Mouse (Mus musculus): Measurements from ENCODE around the gene Zfp444. TPM values are rescaled to one million over a fixed set of nuclear protein-coding genes. Genes with fewer than 3 reads are reported as not detected.

Zfp444 gene
- 35.4 and 44.9 TPM in 2 replicates for polyA plus RNA-seq (2021; fragmentation: Nextera tagmentation)
- long read RNA-seq, experiment 1, transcript Zfp444-203 (5 exons, 1,648 nt): minor isoform, 12 of 69 reads
- long read RNA-seq, experiment 1, transcript Zfp444-201 (4 exons, 2,467 nt): major isoform, 34 of 69 reads
- long read RNA-seq, experiment 1, partial matches to known transcripts: 9 of 69 reads
- long read RNA-seq, experiment 1, other reads (novel, unspliced or antisense): 14 of 69 reads
- long read RNA-seq, experiment 2, transcript Zfp444-201 (4 exons, 2,467 nt): major isoform, 114 of 225 reads
- long read RNA-seq, experiment 2, transcript Zfp444-203 (5 exons, 1,648 nt): minor isoform, 48 of 225 reads
- long read RNA-seq, experiment 2, partial matches to known transcripts: 24 of 225 reads
- long read RNA-seq, experiment 2, other reads (novel, unspliced or antisense): 39 of 225 reads

GRCm38 (mm10) chr7:6172006-6172649 is at the start of gene Zfp444:
Gene Zfp444 (plus strand): TSS chr7:6172226.

GRCm38 (mm10) chr7:6155901-6156411 is 16.1 kb upstream of the Zfp444 start, which contains the start of gene Zfp787:
Gene Zfp787 (minus strand): TSS chr7:6155997.

GRCm38 (mm10) chr7:6196790-6197189 is 24.8 kb downstream of the Zfp444 start, which contains the start of gene Galp:
Gene Galp (plus strand): TSS chr7:6197090.

GRCm38 (mm10) chr7:6221978-6222377 is 50.0 kb downstream of the Zfp444 start, which contains the start of gene Zscan5b:
Gene Zscan5b (plus strand): TSS chr7:6222278.

Other genes starting within 250 kb of the Zfp444 start
- not detected in 2 replicates for gene Vmn1r65, start 161.2 kb upstream of the Zfp444 start, polyA plus RNA-seq (2021; fragmentation: Nextera tagmentation)
- gene Nlrp4c, start 127.1 kb upstream of the Zfp444 start, polyA plus RNA-seq (2021; fragmentation: Nextera tagmentation): not detected in 2 replicates
- 7.5 and 10.9 TPM in 2 replicates for gene Zfp787, start 16.2 kb upstream of the Zfp444 start, polyA plus RNA-seq (2021; fragmentation: Nextera tagmentation)
- gene Galp, start 24.9 kb downstream of the Zfp444 start, polyA plus RNA-seq (2021; fragmentation: Nextera tagmentation): not detected in 2 replicates
- gene Zscan5b, start 50.1 kb downstream of the Zfp444 start, polyA plus RNA-seq (2021; fragmentation: Nextera tagmentation): not detected in 2 replicates
- not detected in 2 replicates for gene Epp13, start 80.5 kb downstream of the Zfp444 start, polyA plus RNA-seq (2021; fragmentation: Nextera tagmentation)
- gene Zfp667, start 114.4 kb downstream of the Zfp444 start, polyA plus RNA-seq (2021; fragmentation: Nextera tagmentation): 13.7 and 16.4 TPM in 2 replicates
- 6.0 and 7.6 TPM in 2 replicates for gene Zfp583, start 159.1 kb downstream of the Zfp444 start, polyA plus RNA-seq (2021; fragmentation: Nextera tagmentation)
- 1.6 and 1.8 TPM in 2 replicates for gene Gm3854, start 171.5 kb downstream of the Zfp444 start, polyA plus RNA-seq (2021; fragmentation: Nextera tagmentation)
- gene Zfp78, start 191.1 kb downstream of the Zfp444 start, polyA plus RNA-seq (2021; fragmentation: Nextera tagmentation): 2.5 and 3.9 TPM in 2 replicates
- 3.8 and 4.9 TPM in 2 replicates for gene Zfp28, start 211.1 kb downstream of the Zfp444 start, polyA plus RNA-seq (2021; fragmentation: Nextera tagmentation)
- 3.7 and 4.4 TPM in 2 replicates for gene Smim17, start 226.5 kb downstream of the Zfp444 start, polyA plus RNA-seq (2021; fragmentation: Nextera tagmentation)
- gene Gm20715, start 238.1 kb downstream of the Zfp444 start, polyA plus RNA-seq (2021; fragmentation: Nextera tagmentation): 0.06 and 0.09 TPM in 2 replicates